Mouse (Mus musculus) thymus, postnatal 14 days (tissue): ENCODE measurements around the gene Gprin1.

Experiments used
- DNase-seq: peaks from one replicate; pipeline ENCODE4 v3.0.0; 2021

Gene Gprin1

DNA sequence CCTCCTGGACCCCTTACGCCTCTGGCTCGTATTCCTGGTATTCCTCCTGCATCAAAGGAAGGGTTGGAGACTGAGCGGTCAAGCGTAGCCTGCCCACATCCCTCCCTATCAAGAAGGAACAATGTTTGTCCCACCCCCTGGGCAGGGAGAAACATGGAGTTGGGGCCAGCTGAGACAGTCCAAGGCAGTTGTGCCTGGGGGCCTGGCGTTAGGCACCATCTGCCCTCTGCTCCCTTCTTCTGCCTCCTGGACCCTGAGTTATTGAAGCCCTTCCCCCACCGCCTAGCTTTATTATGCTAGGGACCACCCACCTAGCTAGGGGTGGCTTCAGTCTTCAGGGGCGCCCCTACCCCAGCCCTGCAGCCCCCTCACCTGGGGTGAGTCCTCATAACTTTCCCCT is 9.8 kb upstream of the Gprin1 start:
- DNase-seq: no peak

DNA sequence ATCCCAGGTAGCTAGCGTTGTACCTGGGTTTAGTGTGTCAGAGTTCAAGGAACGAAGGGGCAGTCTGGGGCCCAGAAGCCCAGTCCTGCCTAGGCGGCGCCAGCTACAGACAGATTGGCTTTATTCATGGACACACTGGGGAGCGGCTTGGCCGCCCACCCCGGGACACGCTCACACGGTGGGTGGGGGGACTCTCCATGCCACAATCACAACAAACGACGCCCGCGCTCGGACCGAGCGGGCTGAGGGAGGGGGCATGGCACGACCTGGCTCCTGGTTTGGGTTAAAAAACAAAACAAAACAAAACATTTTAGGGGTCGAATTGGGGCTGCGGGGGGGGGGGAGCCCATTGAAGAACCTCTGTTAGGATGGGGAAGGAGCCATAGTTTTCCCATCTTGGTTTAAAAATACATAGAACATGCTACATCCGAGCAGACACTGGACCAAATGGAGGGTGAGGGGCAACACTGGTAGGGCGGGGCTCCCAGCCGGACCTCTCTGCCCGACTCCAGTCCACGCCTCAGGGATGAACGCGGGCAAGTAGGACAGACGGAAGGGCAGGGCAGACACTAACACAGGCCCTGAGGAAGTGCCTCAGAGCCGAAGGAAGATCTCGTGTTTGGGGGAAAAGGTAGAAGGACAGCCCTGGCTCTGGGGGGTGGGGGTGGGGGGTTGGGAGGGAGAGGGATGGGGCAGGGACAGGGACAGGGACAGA is 9.2 kb upstream of the Gprin1 start:
- no peak for DNase-seq

DNA sequence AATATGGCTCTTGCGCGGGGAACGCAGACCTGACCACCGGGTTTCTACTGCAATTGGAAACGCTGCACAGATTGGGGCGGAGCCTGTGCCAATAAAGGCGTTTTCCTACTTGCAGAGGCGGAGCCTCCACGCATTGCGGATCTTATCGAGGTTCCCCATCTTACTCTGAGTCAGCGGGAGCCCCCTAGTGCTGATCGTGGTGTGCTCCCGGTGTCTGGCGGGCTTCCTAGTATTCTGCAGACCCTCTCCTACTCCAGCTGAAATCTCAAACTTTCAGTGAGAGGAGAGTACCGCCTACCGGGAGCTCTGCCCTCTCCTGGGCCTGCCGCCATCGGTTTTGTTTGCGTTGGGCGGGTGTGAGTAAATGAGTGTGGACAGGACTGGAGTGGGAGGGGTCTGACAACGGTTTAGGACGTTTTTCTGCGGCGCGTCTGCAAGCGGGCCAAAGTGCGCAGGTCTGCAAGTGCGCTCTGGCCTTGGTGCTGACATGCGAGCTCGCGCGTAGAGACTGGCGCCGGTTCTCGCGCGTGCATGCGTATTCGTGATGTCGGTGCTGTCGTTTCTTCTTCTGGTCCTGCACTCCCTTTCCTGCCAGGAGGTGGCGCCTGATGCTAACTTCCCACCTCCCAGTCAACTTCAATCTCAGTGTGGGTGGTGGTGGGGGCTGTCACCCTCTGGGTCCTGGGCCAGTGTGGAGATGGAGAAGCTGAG is 8.5 kb upstream of the Gprin1 start:
- peak; percentile 43 for DNase-seq

GRCm38 (mm10) chr13:54757093-54757830 is 7.6 kb upstream of the Gprin1 start:
- no peak for DNase-seq

- no peak for DNase-seq
Measured at GRCm38 (mm10) chr13:54756156-54756712, 6.6 kb upstream of the Gprin1 start.

DNA sequence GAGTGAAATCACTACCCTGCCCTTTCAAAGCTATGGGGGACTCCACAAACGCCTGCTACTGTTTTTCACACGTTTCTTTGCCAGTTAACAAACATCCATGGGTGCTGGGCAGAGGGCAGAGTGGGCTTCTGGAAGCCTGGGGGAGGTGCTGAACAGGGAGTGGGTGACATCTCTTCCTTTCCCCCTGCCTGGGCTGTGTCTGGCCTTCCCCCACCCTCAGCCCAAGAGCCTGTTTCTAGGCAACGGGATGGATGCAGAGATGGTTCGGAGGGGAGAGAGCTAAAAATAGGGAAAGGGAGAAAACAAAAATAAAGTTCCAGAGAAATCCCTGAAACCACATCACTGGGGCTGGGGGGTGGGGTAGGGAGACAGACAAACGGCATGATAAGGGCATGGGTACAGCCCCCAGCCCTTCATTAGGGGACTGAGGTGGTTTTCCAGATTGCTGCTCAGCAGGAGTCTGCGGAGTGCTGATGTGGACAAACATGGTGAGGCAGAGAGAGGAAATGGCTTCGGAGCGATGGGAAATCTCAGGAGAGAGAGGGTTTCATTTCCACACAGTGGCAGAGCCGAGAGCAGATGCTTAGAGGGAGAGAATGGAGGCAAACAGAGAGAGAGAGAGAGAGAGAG is 5.6 kb upstream of the Gprin1 start:
- DNase-seq: no peak

DNA sequence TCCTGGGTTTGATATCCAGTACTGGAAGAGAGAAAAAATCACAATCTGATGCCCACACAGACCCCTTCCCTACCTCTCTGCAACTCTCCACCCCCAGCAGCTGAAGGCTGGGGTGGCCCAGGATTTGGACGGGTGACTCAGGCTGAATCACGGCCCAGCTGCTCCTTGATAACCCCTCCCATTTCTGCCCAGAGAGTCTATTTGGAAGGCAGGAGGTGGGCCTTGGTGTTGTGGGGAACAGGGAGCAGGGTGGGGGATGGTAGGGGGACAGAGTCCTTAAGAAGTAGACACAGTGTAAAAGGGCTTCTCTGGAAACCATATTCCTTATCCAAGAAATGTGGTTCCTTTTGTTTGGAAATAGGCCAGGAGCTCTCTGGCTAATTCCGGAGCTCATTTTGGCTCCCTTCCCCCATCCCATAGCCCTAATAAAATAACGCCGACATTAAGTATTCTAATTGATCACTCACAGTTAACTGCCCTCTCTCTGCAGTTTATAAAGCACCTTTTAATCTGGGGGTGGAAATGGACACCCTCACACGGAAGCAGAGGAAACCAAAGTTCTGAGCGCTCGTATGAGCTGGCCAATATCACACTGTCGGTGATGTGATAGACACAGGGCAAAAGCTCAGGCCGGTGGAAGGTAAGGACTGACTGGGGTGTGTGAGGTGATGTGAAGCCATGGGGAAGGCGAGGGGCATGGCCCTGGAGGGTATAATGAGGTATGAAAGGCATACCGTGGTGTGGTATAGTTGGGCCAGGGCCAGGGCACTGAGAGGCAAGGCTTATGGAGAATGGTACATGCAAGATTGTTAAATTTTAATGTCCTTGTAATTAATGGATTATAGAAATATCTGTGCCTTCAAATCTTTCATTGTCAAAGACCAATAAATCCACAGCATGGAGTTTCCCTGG is 4.8 kb upstream of the Gprin1 start:
- no peak for DNase-seq

DNA sequence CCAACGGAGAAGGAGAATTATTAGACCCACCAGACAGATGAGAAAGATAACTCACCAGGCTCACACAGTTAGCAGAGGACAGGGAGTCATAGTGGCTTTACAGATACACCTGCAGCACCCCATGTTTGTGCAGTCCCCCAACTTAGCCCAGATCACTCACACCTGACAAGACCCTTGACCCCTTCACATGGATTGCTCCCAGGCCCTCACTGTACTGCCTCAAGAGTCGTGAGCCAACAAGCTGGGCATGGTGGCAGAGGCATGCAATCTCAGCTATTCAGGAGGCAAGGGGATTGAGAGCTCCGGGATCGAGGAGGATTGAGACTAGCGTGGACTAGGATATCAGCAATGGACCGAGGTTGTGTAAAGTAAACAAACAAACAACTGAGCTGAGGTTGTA is 4.1 kb upstream of the Gprin1 start:
- no peak for DNase-seq

- no peak for DNase-seq
Measured at GRCm38 (mm10) chr13:54752656-54753055, 3.0 kb upstream of the Gprin1 start.

DNA sequence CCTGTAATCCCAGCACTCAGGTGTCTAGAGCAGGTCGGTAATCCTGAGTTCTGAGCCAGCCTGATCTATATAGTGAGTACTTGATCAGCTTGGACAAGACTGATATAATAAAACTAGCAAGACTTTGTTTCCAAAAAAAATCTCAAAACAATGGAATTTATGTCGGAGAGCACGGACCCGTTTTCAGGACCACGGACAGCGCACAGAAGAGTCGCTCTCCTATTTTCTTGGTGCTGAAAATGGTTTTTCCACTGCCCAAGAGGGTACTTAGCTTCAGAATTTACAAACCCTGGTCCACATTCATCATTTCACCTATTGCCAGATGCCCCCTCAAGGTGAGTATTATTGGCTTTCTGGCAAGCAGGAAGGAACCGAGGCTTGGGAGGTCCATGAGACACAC is 1.0 kb upstream of the Gprin1 start:
- peak; percentile 12 for DNase-seq

- peak; percentile 14 for DNase-seq
Measured at GRCm38 (mm10) chr13:54749061-54749863, 412 bp downstream of the Gprin1 start.

DNA sequence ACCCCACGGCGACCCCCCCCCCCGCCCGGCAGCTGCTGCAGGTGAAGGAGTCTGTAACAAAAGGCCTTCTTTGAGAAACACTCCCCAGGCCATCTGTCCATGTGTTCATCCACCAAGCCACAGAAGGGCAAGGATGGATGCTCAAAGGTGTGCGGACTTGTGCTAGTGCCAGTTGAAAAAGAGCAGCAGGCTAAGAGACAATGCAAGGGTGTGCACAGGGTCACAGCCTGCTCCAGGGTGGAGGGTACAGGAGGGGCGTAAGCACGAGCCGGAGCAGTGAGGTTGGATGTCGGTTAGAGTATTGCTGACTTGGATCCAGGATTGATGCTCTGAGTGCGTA is 983 bp downstream of the Gprin1 start:
- DNase-seq: no peak

GRCm38 (mm10) chr13:54748190-54748589 is 1.5 kb downstream of the Gprin1 start:
- DNase-seq: no peak

DNA sequence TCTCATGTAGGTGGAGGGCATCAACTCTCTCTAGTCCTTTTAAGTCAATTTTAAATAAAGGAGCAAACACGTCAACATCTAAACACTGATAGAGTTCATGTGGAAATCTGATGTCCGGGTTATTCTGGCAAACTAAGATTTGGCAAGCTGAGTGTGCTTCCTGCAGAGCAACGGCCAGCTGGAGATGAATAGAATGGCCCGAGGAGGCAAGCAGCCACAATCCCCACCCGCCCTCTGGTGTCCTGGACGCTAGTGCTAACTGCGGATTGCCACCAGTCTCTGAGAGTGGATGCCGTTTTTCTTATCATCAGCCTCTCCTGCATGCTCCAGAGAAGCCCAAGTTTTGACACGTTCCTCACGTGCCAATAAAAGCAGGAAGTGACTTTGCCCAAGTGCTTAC is 2.8 kb downstream of the Gprin1 start:
- DNase-seq: no peak

- DNase-seq: no peak
Measured at GRCm38 (mm10) chr13:54746110-54746509, 3.6 kb downstream of the Gprin1 start.

DNA sequence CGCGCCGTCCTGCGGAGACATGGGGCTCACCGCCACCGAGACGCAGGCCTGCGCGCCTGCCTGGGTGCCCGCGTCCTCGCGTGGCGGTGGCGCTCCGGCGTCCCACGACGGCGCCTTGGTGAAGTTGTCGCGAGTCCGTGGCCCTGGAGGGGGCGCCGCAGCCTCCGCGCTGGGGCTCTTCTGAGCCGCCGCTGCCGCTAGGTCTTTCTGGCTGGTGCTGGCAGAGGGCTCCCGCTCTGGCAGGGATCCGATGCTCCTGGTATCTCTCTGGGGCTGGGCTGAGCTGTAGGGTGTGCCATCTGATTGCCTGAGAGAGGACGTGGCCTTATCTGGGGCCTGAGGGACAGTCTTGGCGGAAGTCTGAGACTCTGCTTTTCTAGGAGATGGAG is 11.5 kb downstream of the Gprin1 start:
- no peak for DNase-seq

GRCm38 (mm10) chr13:54737488-54738212 is 12.0 kb downstream of the Gprin1 start:
- DNase-seq: no peak

DNA sequence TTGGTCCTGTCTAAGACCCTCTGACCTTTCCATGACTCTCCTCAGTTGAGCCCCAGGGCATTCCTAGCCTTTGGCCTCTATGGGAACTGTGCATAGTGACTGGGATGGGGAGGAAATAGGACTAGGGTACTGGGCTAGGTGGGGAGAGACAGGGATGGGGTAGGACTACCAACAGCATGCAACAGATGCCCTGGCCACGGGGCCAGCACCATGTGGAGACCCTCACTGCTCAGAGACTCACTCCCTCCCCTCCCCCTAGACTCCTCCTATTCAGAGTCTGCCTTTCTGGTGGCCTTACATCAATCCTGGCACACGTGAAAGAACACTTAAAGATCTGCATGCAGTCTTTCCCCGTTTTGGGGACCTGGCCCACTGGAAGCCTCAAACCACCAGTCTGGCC is 12.7 kb downstream of the Gprin1 start:
- no peak for DNase-seq

GRCm38 (mm10) chr13:54726131-54726530 is 23.5 kb downstream of the Gprin1 start:
- no peak for DNase-seq

GRCm38 (mm10) chr13:54723143-54723542 is 26.5 kb downstream of the Gprin1 start:
- peak; percentile 10 for DNase-seq

- DNase-seq: peak; percentile 56
Measured at GRCm38 (mm10) chr13:54716916-54717315, 32.8 kb downstream of the Gprin1 start.
